Mouse (Mus musculus): ENCODE measurements at regions not wholly inside any gene's neighbourhood (a gene's known extent, or its start where the extent isn't known, plus 50 kb on each side); places are given as distances from the start of the nearest gene placed in this dataset.

DNA sequence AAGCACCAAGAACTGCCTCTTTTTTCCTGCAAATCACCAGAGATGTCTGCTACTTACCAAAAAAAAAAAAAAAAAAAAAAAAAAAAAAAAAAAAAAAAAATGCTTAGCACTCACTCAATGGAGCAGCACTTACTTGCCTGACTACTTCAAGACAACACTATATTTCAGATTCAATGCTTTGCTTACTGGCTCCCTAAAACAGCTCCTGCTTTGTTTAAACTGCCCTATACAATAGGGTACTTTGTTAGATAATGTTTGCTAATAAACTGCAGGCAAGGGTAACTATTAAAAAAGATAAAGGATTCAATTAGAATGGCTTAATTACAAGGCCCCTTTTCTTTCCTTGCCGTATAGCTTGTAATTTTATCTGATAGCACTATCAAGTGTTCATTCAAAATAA is 217.5 kb downstream of the S1pr1 start:
- TF ChIP-seq POLR2A (IDR thresholded peaks at IDR 0.05; ENCODE audit: control insufficient read depth, extremely low read depth, insufficient read depth, low read length, poor library complexity): no peak
- no peak for TF ChIP-seq CTCF (IDR thresholded peaks at IDR 0.05; ENCODE audit: borderline replicate concordance, control insufficient read depth, extremely low read depth, insufficient read depth, low read length, poor library complexity)
